Mouse (Mus musculus) hindbrain, postnatal 0 days (tissue): ENCODE data around the gene Sdccag8. TPM values are rescaled to one million over a fixed set of nuclear protein-coding genes. Genes with fewer than 3 reads are reported as not detected.
A peak's percentile ranks its signal among the peaks of the same experiment; 100 is the strongest.

ENCODE experiments used
- ATAC-seq: fragments of 200-750 bp; cut with Nextera tagmentation; 2 replicates; pipeline ENCODE4 v1.8.0; 2017; ENCODE audit warnings: mild to moderate bottlenecking, moderate TSS enrichment, moderate library complexity
- DNase-seq: peaks from one replicate; pipeline ENCODE4 v3.0.0-alpha.2; 2015; ENCODE audit warnings: low spot score
- H3K27ac ChIP-seq: fragments of 300-500 bp; sonication (generic); 2 replicates; pipeline ENCODE4 v1.5.1; 2014; ENCODE audit warnings: mild to moderate bottlenecking
- H3K27me3 ChIP-seq: fragments of 300-500 bp; sonication (generic); 2 replicates; pipeline ENCODE4 v1.6.1; 2014; ENCODE audit warnings: low read length, mixed read lengths; ENCODE audit not compliant: insufficient read depth
- H3K36me3 ChIP-seq: fragments of 300-500 bp; sonication (generic); 2 replicates; pipeline ENCODE4 v1.6.1; 2014; ENCODE audit warnings: low read length, mixed read lengths; ENCODE audit not compliant: insufficient read depth
- H3K4me1 ChIP-seq: fragments of 300-500 bp; sonication (generic); 2 replicates; pipeline ENCODE4 v1.6.1; 2014; ENCODE audit warnings: antibody characterized with exemption, low read length, mixed read lengths; ENCODE audit not compliant: insufficient read depth
- H3K4me2 ChIP-seq: fragments of 300-500 bp; sonication (generic); 2 replicates; pipeline ENCODE4 v1.6.1; 2014; ENCODE audit warnings: low read depth, mild to moderate bottlenecking, low read length, moderate library complexity, mixed read lengths
- H3K4me3 ChIP-seq: fragments of 300-500 bp; sonication (generic); 2 replicates; pipeline ENCODE4 v1.5.1; 2014; ENCODE audit warnings: low read length
- H3K9ac ChIP-seq: fragments of 300-500 bp; sonication (generic); replicated peaks from 2 replicates; pipeline ENCODE4 v1.6.1; 2014; ENCODE audit warnings: mild to moderate bottlenecking, low read length, moderate library complexity, mixed read lengths
- H3K9me3 ChIP-seq: fragments of 300-500 bp; sonication (generic); 2 replicates; pipeline ENCODE4 v1.6.1; 2016; ENCODE audit warnings: low read length, mixed read lengths
- CTCF ChIP-seq: IDR thresholded peaks from 2 replicates; pipeline ENCODE4 v1.5.1; 2016; ENCODE audit warnings: antibody characterized with exemption, control low read depth, low read depth
- WGBS: fragments of 180-500 bp; shearing (Covaris S2); extraction: QIAGEN DNeasy Blood & Tissue Kit; methylation state at CpG from one replicate; pipeline ENCODE4 v1.1.7; 2014; 5-methylcytosine and 5-hydroxymethylcytosine counted together
- polyA plus RNA-seq: library from polyadenylated mRNA; unstranded; fragments of >200 nt; fragmentation: Nextera tagmentation; extraction: Ambion mirVana; gene quantifications from 2 replicates; pipeline ENCODE4 v1.2.1, GENCODE M21; 2015
- total RNA-seq: library from RNA; depleted of rRNA; stranded (reverse); fragments of >200 nt; gene quantifications from 2 replicates; pipeline ENCODE4 v1.2.3, GENCODE M21; 2014

The Sdccag8 gene
- total and polyA plus RNA-seq, 2 experiments from 2014 or later = 10.1 to 23.1 TPM

GRCm38 (mm10) chr1:176994707-176995418, 180.4 kb downstream of the Sdccag8 start:
- Histone ChIP-seq H3K4me3 (no peak overlapping the region), H3K27me3 (no peaks in the 10 kb centered on the region), H3K4me1 (peaks cover 43% of the 10 kb centered on the region), H3K36me3 (no peaks in the 10 kb centered on the region), H3K9ac (no peak overlapping the region), H3K9me3 (no peaks in the 10 kb centered on the region), H3K27ac (peak overlapping the region; percentile 86), H3K4me2 (no peak overlapping the region)
- WGBS = 29% methylated on average over 11 of the region's 11 CpGs
- TF ChIP-seq CTCF = no peak; the same call in 1 of the 2 replicates
- DNase-seq (peak; percentile 70), ATAC-seq (peak; percentile 41)

GRCm38 (mm10) chr1:176995419-176995775, 180.9 kb downstream of the Sdccag8 start:
- ATAC-seq (no peak), DNase-seq (no peak)
- no peak overlapping the region for H3K4me2 ChIP-seq
- peaks cover 43% of the 10 kb centered on the region for H3K4me1 ChIP-seq
- no peak for TF ChIP-seq CTCF
- no peaks in the 10 kb centered on the region for H3K36me3 ChIP-seq
- H3K9me3 ChIP-seq = no peaks in the 10 kb centered on the region
- H3K4me3 ChIP-seq = no peak overlapping the region
- 73% methylated on average over 4 of the region's 4 CpGs for WGBS
- H3K27me3 ChIP-seq = no peaks in the 10 kb centered on the region
- no peak overlapping the region for H3K9ac ChIP-seq
- peak overlapping the region; percentile 86 for H3K27ac ChIP-seq

GRCm38 (mm10) chr1:176996166-176996565, 181.7 kb downstream of the Sdccag8 start:
- Histone ChIP-seq H3K27ac (peak overlapping the region; percentile 86), H3K4me2 (peak overlapping the region; percentile 45; the same call in 1 of the 2 replicates), H3K4me1 (peaks cover 43% of the 10 kb centered on the region), H3K4me3 (no peak overlapping the region), H3K9ac (no peak overlapping the region), H3K27me3 (no peaks in the 10 kb centered on the region), H3K9me3 (no peaks in the 10 kb centered on the region), H3K36me3 (no peaks in the 10 kb centered on the region)
- WGBS = 62% methylated on average over 3 of the region's 3 CpGs
- DNase-seq = no peak
- TF ChIP-seq CTCF = no peak
- no peak for ATAC-seq

GRCm38 (mm10) chr1:176996630-176997201, 182.3 kb downstream of the Sdccag8 start:
- no peaks in the 10 kb centered on the region for H3K9me3 ChIP-seq
- ATAC-seq = no peak
- 15% methylated on average over 16 of the region's 16 CpGs for WGBS
- no peaks in the 10 kb centered on the region for H3K36me3 ChIP-seq
- peak overlapping the region; percentile 45 for H3K4me2 ChIP-seq
- peak overlapping the region; percentile 86 for H3K27ac ChIP-seq
- H3K4me3 ChIP-seq = no peak overlapping the region
- no peaks in the 10 kb centered on the region for H3K27me3 ChIP-seq
- no peak overlapping the region; the same call in 1 of the 2 replicates for H3K9ac ChIP-seq
- peaks cover 43% of the 10 kb centered on the region for H3K4me1 ChIP-seq
- TF ChIP-seq CTCF = no peak
- peak; percentile 45 for DNase-seq

GRCm38 (mm10) chr1:176997254-176997653, 182.8 kb downstream of the Sdccag8 start:
- H3K4me1 ChIP-seq = peaks cover 43% of the 10 kb centered on the region
- H3K4me2 ChIP-seq = peak overlapping the region; percentile 45
- DNase-seq (no peak), ATAC-seq (no peak)
- H3K4me3 ChIP-seq = no peak overlapping the region
- no peaks in the 10 kb centered on the region for H3K27me3 ChIP-seq
- H3K36me3 ChIP-seq = no peaks in the 10 kb centered on the region
- 24% methylated on average over 6 of the region's 6 CpGs for WGBS
- H3K9me3 ChIP-seq = no peaks in the 10 kb centered on the region
- H3K9ac ChIP-seq = no peak overlapping the region; the same call in 1 of the 2 replicates
- TF ChIP-seq CTCF = no peak
- peak overlapping the region; percentile 86 for H3K27ac ChIP-seq

GRCm38 (mm10) chr1:176997711-176998689, 183.5 kb downstream of the Sdccag8 start:
- ATAC-seq (peak; percentile 42), DNase-seq (peak; percentile 64)
- no peaks in the 10 kb centered on the region for H3K9me3 ChIP-seq
- peak overlapping the region; percentile 45 for H3K4me2 ChIP-seq
- H3K4me3 ChIP-seq = no peak overlapping the region
- WGBS = 29% methylated on average over 33 of the region's 33 CpGs
- no peak for TF ChIP-seq CTCF
- peak overlapping the region; percentile 43; the same call in 1 of the 2 replicates for H3K9ac ChIP-seq
- H3K27ac ChIP-seq = peak overlapping the region; percentile 86
- no peaks in the 10 kb centered on the region for H3K27me3 ChIP-seq
- H3K36me3 ChIP-seq = no peaks in the 10 kb centered on the region
- peaks cover 43% of the 10 kb centered on the region for H3K4me1 ChIP-seq
